ENCODE assay signal across 13 mouse cellular contexts in genomic region chr10:80957791-80958190, GRCm38 (mm10).
"Had no signal": no experiment of that assay in that cellular context is flagged by ENCODE, and none has a peak within 500 bp of the region (broad histone marks: within the 10 kb centered on the region; RNA-seq: fewer than 3 reads in every experiment).

No protein-coding gene starts in this region.

- H3K9ac ChIP-seq: intestine, embryonic 15.5 days; neural tube, embryonic 13.5 days had no signal

- H3K4me3 ChIP-seq: intestine, embryonic 15.5 days; left cerebral cortex, adult 2 months; limb, embryonic 10.5 days; midbrain, embryonic 10.5 days; neural tube, embryonic 13.5 days had no signal

- H3K27me3 ChIP-seq: intestine, embryonic 15.5 days; neural tube, embryonic 13.5 days had no signal

- DNase-seq: kidney, postnatal 14 days; lung, adult 18-20 months; lung, postnatal 4 days; retina, postnatal 1 day; right cerebral cortex, postnatal 4 days; spleen, adult 18-20 months; thymus, postnatal 36 days had no signal

- H3K27ac ChIP-seq: intestine, embryonic 15.5 days; left cerebral cortex, adult 2 months; limb, embryonic 10.5 days; midbrain, embryonic 10.5 days; neural tube, embryonic 13.5 days had no signal

- ATAC-seq: intestine, embryonic 15.5 days; midbrain, embryonic 16.5 days had no signal

- H3K4me2 ChIP-seq: intestine, embryonic 15.5 days; neural tube, embryonic 13.5 days had no signal

- H3K9me3 ChIP-seq: intestine, embryonic 15.5 days; limb, embryonic 10.5 days; midbrain, embryonic 10.5 days; neural tube, embryonic 13.5 days had no signal

- H3K36me3 ChIP-seq: intestine, embryonic 15.5 days; limb, embryonic 10.5 days; midbrain, embryonic 10.5 days; neural tube, embryonic 13.5 days had no signal
